Mouse (Mus musculus) cerebellum, adult 2 months (tissue): ENCODE data around the gene Ubald1.

Experiments used
- CTCF ChIP-seq: fragments of 200-500 bp; IDR thresholded peaks from 2 replicates; pipeline ENCODE4 v1.5.1; 2011; ENCODE audit warnings: low read depth, mild to moderate bottlenecking, control low read depth, low read length, moderate library complexity, borderline replicate concordance; ENCODE audit not compliant: insufficient read depth
- POLR2A ChIP-seq: fragments of 200-500 bp; IDR thresholded peaks from 2 replicates; pipeline ENCODE4 v1.6.1; 2011; ENCODE audit warnings: low read length, control low read depth, borderline replicate concordance; ENCODE audit not compliant: insufficient read depth

GRCm38 (mm10) chr16:4885760-4886689, 5.9 kb upstream of the Ubald1 start, which contains the start of gene Mgrn1:
- TF ChIP-seq CTCF (no peak), POLR2A (peak; percentile 34; the same call in 1 of the 2 replicates)
